Mouse (Mus musculus): ENCODE measurements around the gene Hip1r.

Gene Hip1r

DNA sequence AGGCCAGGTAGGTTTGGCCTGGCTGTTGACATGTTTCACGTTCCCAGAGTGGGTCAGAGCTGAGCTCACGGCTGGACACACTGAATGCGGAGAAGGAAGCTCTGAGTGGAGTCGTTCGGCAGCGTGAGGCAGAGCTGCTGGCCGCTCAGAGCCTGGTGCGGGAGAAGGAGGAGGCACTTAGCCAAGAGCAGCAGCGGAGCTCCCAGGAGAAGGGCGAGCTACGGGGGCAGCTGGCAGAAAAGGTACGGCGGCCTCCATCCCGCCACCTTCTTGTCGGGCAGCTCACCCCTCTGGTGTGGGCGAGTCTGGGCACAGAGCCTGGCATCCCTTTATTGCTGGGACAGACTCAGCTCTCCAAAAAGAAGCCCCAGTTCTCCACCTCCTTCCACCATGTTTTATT, 24.4 kb downstream of the Hip1r start:
- peak; percentile 54 to 59 for DNase-seq

- DNase-seq, result no peak
These were observed 24.9 kb downstream of the Hip1r start for GRCm38 (mm10) chr5:123998370-123998769.

DNA sequence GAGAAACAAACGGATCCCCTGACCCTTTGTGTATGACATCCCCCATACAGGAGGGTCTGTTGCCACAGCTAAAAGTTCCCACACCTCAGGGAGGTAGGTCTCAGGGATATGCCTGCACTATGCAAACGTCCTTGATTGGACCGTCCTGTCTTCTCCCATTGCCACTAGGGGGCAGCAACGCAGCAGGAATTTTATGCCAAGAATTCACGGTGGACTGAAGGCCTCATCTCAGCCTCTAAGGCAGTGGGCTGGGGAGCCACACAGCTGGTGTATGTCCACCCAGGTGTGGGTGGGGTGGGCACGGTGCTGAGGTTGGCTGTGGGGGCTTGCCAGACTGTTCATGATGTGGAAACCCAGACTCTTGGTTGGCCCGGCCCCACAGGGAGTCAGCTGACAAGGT, 27.4 kb downstream of the Hip1r start:
- DNase-seq, result peak; percentile 87 to 94

GRCm38 (mm10) chr5:124001274-124001673, 27.8 kb downstream of the Hip1r start:
- DNase-seq, result no peak

- DNase-seq, result no peak
These were observed 29.4 kb downstream of the Hip1r start for GRCm38 (mm10) chr5:124002876-124003275.

- peak in 1 of 2 experiments; percentile 15 for DNase-seq
These were observed 29.9 kb downstream of the Hip1r start for GRCm38 (mm10) chr5:124003375-124003774.

DNA sequence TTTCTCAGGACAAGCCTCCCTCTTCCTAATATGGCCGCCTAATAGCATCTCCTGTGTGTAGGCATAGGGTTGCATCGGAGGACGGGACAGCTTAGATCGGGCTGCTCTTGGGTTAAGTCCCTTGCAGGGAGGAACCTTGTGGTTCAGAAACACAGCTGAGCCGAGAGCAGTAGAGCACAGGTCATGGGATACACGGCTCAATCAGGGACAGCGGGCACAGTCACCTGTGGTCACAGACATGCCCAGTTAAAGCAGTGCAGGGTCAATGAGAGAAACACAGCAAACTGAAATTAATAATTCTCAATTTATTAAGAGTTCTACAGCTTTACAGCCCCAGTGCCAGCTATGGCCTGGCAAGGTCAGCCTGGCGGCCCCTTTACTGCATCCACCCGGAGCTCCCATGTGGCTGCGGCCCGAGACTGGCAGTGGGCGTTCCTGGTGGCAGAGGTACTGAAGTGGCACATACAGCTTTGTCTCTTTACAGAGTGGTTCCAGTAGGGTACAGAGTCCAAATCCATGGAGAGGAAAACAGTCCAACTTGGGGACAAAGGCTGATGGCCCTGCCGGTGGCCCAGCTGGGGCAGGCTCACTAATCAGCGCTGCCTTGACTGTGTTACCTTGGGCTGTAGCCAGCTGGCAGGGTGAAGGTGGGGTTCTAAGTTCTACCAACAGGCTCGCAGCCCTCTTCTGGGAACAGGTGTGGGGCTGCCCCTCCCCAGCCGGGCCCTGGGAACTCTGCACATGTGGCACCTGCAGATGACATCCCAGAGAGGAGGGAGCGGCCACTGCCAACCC, 31.1 kb downstream of the Hip1r start:
- DNase-seq, result peak in 1 of 2 experiments; percentile 45

DNA sequence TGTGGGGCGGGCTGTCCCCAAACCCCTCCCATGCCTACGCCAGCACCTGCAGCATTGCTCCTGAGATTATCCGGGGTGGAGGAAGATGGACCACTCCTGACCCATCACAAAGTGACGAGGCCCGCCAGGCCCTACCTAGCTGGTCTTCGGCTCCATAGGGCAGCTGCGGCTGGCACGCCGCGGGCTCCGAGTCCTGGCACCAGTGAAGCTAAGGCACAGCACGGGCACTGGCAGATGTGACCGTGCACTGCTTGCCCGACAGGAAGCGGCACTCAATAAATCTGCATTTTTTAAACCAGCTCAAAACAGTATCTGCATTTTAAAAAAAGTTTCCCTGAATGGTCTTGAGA, 31.7 kb downstream of the Hip1r start:
- no peak for DNase-seq

DNA sequence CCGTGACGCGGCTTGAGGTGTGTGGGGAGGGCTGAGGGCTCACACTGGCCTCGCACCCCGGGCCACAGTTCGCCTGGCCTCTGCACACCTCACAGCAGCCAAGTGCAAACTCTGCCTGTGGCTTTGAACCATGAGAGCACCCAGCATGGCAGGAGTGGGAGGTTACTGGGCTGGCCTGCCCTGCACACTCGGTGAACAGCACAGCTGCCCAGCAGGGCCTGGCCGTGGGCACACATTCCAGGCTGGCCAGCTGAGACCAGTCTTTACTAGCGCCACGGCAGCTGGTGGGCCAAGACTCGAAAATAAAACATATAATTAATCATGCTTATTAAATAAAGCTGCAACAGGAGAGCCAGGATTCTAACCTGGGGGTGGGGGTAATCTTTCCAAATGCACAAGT, 32.2 kb downstream of the Hip1r start:
- DNase-seq, result no peak

GRCm38 (mm10) chr5:124006082-124006873, 32.9 kb downstream of the Hip1r start:
- DNase-seq, result no peak

DNA sequence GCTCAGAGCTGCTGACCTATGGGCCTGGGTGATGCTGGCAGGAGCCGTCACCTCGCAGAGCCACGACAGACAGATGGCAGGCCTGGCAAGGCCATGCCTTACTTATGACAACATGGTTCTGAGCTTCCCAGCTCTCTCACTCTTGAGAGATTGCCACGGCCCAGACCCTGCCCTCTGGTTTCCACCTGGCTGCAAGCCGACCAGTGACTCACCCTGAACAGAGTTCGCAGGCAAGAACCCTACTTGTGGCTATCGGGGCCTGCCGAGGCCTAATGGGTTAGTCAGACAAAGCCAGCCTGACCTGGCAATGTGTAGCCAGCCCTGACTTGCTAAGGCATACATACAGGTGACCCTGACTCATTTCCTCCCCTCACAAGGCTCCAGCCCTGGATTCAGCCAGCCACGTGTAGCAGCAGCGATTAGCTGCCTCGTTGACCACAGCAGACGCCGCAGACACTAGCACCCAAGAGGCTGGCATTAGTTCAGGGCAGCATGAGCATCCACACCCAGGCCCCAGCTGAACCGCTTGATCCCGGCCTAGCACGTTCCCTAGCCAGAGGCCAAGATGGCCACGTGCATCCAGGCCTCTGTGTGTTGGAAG, 33.6 kb downstream of the Hip1r start:
- DNase-seq, result peak; percentile 88 to 92

DNA sequence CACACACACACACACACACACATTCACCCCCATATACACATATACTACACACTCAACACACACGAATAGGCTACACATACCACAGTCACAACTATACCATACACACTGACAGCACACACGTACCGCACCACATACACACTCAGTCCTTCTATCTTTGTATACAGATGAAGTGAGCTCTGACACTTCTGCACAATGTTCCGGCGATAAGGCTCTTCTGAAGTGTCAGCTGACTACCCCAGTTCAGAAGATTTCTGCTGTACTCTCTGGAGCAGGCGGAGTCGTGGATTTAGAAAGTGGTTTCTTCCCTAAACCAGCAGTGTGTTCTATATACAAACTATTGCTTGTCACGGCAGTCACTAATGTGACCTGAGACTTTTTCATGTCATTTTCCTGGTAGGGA, 36.6 kb downstream of the Hip1r start:
- DNase-seq, result no peak

GRCm38 (mm10) chr5:124010910-124011655, 37.7 kb downstream of the Hip1r start:
- peak; percentile 48 to 59 for DNase-seq

- peak in 1 of 2 experiments; percentile 49 for DNase-seq
These were observed 38.5 kb downstream of the Hip1r start for GRCm38 (mm10) chr5:124011927-124012326.

GRCm38 (mm10) chr5:124012885-124013284, 39.5 kb downstream of the Hip1r start:
- no peak for DNase-seq

- no peak for DNase-seq
These were observed 40.3 kb downstream of the Hip1r start for GRCm38 (mm10) chr5:124013747-124014146.

GRCm38 (mm10) chr5:124014180-124014579, 40.8 kb downstream of the Hip1r start:
- DNase-seq, result no peak

DNA sequence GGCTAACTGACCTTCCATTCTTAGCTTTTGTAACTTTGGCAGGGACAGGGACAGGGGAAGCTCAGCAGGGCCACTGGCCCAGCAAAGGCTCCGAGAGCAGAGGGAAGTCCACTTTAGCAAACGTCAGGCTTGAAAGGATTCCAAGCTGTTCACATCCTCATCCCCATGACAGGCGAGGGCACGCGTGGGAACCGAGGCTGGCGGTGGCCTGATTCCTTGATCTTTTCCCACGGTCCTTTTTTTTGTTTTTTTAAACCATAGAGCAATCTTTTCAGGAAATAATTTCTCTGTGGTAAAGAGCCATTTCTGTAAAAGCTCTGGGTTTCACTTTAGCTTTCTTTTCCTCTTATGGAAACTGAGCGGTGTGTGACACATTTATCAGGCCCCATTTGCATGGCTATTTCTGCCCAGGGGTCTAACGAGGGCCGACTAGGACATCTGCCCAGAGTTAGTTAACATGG, 41.4 kb downstream of the Hip1r start:
- DNase-seq, result no peak

GRCm38 (mm10) chr5:124015727-124016126, 42.3 kb downstream of the Hip1r start:
- no peak for DNase-seq

GRCm38 (mm10) chr5:124016291-124016821, 42.9 kb downstream of the Hip1r start:
- DNase-seq, result no peak

DNA sequence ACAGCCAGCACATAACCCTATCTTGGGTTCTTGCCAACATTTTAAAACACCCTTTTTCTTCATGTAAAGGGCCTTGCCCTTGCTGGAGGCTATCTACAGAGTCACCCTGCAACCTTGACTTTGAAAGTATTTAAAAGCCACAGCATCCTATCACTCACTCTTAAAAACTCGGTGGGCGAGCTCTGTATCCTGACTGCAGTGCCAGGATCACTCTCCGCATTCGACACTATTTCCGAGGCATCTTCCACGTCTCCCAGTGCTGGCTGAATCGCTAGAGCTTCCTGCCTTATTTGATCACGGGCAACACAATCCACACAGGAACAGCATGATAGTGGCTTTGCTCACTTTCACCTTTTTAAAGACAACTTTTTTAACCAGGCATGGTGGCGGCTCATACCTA, 44.5 kb downstream of the Hip1r start:
- peak in 1 of 2 experiments; percentile 3 for DNase-seq

DNA sequence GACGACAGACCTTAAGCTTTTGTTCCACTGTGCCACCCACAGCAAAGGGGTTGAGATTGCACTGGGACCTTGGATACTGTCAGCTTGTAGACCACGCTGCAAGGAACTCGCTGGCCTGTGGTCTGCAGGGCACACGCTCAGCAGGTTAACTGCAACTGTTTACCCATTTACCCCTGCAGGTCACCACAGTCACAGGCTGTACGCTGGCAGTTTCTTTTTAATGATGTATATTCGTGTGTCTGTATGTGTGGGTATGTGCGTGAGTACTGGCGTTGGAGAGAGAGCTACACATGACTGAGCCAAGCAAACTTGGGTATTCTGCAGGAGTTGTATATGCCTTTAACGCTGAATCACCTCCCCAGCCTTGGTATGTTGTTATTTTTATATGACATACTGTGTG, 45.2 kb downstream of the Hip1r start:
- DNase-seq, result peak in 1 of 2 experiments; percentile 1
